Mouse (Mus musculus) 3134 (cell line): ENCODE results near the gene Erc1.
"Not testable (repeated sequence)": the region's sequence is repeated elsewhere in the genome, so short reads cannot be mapped to it uniquely, and the experiment has no call there.

ENCODE experiments used
- DNase-seq: peaks from one replicate; pipeline ENCODE4 v3.0.0-alpha.2; 2011; ENCODE audit warnings: low spot score; ENCODE audit not compliant: insufficient read length; ENCODE audit errors: extremely low read depth

Gene Erc1

DNA sequence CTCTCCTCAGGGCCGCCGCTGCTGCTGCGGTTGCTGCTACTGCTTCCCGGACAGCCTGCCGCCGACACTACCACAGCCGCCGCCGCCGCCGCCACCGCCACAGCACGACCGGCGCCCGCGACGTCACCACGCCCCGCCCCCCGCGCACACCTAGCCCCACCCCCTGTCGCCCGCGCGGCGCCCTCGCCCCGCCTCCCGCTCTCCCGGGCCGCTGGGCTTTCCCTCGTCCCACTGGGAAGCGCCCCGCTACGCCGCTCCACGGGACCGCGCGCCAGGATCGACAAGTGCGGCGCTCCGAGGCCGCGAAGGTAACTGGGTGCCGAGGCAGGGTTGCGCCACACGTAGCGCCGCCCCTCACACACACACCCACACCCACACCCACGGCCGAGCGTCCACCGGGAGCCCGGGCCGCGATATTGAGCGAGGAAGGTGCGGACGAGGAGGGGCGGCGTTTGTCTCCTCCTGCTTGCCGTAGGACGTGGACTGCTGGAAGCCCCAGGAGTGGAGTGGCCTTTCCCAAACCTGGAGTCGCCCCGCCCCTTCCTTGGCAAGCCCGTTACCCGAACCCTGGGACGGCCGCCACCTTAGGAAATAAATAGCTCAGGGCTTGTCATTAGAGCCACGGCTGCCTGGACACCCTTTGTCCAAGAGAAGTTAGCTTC is at the start of gene Erc1:
Gene Erc1 (minus strand): TSS at position 134 of the 662 bp plus-strand sequence.
- peak; percentile 96 for DNase-seq

DNA sequence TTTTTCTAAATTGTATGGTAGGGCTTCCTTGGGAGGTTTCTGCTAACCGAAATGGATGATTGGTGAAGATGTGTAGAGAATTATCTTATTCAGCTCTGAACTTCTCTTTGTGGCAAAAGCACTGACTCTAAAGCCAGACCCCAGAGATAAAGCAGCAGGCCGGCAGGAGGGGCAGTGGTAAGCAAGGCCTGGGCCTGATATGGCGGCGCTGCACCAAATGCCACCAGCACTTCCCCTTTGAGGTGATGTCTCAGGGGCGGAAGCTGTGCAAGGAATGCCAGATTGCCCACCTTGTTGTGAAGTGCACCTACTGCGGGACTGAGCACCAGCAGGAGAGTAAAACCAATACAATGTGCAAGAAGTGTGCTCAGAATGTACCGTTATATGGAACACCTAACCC is 44.7 kb upstream of the Erc1 start:
- no peak for DNase-seq

DNA sequence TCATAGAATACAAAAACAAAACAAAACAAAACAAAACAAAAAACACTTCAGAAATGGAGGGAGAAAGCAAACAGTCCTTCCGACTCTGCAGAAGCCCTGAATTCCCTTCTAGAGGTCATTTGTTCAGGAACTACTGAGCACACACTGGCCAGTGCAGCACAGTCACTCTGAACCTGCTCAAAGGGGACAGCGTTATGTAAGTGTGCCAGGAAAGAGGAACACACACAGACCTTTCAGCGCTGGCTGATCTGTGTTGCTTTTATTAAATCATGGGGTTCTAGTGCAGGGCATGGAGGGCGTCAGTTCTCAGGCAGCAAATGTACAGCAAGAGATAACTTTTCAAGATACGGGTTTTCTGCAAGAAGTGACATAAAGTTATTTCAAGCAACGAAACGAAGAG is 35.2 kb upstream of the Erc1 start:
- DNase-seq: no peak

DNA sequence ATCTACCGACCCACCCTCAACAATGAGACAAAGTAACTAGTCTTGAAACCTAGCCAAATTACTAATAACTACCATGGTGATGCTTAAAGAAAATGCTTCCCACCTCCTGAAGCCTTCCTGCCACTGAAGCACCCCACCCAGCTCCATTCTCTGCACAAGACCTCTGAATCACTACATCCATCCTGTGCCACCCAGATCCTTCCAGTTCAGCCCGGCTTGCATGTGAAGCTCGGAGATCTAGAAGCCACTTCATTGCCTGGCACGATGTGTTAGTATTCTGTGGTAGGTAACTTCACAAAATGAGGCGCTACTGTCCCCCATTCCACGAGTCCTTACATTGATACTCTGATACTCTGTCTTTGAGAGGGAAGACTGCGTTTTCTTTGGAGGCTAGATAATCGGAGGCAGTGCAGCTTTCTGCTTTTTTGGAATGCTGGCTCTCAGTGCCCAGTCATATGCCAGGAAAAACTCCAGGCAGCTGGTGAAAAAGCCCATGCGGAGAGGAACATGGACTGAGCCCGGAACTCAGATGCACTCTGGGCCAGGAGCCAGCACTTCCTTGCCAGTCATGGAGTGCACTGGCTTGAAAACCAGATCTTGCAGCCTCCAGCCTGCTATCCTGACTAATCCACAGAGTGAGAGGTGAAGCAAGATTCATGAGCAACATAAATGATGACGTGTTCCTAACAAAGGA is 16.5 kb upstream of the Erc1 start:
- peak; percentile 47 for DNase-seq

DNA sequence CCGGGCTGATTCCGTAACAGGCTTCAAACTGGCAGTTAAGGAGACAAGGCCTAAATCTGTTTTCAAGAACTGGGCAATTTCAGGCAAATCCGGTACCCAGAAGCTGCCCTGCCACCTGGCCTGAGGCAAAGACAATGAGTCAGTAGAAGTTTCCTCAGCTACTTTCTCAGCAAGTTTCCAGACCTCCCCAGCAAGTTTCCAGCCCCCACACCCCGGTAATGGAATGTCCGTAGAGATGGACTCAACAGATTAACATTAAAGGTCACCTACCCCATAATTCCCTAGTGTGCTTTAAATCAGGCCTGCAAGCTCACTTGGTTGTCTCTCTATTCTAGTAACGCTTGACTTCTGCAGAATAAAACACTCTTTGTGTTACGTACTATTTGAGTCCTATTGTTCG is 13.6 kb upstream of the Erc1 start:
- no peak for DNase-seq

DNA sequence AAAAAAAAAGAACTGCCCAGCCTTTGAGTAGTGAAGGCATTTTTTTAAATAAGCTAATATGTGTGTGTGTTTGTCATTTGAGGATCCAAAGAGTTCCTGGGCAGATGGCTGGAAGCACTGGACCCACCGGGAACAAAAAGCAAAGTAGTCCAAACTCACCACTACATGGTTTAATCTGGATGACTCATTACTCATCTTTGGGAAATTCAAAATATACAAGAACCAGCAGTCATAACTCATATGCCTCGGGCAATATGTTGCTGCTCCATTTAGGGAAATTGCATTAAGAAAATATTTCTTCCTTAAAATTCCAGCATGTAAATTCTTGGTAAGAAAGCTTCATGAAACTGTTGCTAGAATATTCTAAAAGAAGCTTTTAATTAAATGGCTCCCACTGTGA is 12.3 kb upstream of the Erc1 start:
- DNase-seq: no peak

DNA sequence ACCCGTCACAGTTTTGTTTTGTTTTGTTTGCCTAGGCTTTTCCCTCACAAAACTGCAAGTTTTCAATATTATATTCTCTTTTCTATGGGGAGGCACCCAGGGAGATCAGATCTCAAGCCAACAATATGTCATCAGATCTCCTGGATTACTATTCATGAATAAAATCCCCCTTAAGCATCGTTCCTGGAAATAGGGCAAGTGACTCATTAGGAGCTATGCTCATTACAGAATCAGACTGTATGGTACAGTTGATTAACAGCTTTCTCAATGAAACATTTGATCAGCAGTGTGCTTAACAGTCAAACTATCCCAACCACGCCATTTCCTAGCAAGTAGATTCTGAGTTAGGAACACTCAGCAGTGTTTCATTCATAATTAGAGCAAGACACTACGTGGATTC is 7.5 kb upstream of the Erc1 start:
- DNase-seq: no peak

DNA sequence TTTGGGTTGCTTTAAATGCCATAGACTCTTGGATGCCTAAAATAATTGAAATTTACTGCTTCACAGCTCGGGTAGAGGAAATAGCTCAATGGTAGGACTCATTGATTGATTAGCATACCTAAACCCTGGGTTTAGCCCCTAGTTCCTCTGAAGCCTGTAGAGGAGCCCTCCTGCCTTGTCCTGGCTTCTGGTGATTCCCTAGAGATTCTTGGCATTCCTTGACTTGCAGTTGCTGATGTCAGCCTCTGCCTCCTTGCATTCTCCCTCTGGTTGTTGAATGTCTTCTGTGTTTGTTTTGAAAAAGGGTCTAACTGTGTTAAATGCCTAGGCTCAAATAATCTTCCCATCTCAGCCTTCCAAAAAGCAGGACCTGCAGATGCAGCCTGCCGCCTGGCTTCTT is 6.2 kb upstream of the Erc1 start:
- no peak for DNase-seq

DNA sequence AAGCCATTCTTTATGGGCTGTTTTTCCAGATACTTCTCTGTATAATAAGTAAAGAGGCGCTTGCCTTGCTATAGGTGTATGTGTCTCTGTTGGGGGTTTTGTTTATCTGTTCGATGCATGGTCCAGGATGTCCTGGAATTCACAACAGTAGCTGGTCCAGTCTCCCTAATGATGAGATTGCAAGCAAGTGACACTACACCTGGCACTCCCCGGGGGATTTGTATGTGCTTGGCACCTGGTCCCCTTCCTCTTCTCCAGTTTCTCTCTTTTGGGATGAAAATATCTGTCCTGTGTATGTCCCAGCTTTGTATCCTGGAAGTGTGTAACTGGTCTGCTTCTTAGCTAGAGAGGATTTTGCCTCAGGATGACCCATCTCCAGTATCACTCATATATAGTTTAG is 1.9 kb upstream of the Erc1 start:
- no peak for DNase-seq

DNA sequence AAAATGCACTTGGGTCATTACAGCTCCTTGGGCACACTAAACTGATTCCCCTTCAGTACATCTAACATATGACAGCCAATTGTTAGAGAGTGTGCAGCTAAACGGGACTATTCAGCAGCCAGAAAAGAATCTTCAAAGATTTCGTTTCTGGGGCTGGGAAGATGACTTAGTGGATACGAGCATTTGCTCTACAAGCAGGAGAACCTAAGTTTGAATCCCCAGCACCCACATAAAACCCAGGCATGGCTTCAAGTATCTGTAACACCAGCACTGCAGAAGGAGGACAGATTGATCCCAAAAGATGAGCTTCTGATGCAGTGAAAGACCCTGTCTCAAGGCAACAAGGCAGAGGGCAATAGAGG is 1.4 kb upstream of the Erc1 start:
- DNase-seq: no peak

DNA sequence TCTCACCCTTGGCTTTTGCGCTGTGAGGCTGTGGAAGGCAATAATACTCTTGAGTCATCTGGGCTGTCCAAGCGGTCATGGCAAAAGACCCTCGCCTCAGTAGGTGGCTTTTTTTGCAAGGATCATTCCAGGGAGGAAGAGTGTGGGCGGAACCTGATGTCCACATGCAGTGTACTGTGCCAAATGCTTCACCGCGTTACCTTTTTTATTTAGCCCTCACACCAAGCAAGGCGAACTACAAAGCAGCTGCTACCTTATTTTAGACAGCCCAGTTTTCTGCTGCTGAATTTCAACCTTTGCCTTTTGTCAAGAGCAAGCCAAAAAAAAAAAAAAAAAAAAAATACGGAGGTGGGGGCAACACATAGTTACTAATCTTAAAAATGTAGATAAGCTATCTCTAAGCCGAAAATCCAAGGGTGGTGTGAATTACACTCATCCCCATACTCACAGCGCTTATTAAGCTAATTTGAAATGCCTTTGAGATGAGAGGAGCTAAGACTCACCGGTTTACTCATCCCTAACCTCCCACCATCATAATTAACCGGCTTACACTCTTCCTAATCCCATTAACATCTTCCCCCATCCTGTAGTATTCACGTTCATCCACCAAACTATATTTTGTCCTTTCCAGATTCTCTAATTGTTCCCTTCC is 855 bp upstream of the Erc1 start:
- DNase-seq: no peak

DNA sequence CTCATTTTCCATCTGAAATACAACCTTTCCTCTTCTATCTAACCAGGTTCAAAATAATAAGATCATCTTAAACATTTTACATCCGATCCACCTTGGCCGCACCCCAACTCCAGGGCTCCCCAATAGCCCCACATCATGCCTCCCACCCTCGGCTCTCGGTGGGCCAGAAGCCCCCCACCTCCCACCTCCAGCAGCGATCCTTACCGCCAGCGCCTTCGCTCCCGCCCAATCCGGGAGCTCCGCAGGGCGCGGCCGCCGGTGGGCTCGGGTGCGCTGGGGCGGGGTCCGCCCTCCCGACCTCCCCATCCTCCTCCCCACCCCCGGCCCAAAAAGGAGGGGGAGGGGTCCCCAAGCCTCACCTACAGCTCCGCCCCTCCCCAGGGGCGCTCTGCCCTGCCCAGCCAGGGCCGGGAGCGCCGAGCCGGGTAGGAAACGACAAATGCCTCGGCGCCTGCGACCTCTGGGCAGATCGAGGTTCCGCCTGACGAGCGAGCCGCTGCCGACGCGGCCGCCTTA is 391 bp downstream of the Erc1 start:
- no peak for DNase-seq

DNA sequence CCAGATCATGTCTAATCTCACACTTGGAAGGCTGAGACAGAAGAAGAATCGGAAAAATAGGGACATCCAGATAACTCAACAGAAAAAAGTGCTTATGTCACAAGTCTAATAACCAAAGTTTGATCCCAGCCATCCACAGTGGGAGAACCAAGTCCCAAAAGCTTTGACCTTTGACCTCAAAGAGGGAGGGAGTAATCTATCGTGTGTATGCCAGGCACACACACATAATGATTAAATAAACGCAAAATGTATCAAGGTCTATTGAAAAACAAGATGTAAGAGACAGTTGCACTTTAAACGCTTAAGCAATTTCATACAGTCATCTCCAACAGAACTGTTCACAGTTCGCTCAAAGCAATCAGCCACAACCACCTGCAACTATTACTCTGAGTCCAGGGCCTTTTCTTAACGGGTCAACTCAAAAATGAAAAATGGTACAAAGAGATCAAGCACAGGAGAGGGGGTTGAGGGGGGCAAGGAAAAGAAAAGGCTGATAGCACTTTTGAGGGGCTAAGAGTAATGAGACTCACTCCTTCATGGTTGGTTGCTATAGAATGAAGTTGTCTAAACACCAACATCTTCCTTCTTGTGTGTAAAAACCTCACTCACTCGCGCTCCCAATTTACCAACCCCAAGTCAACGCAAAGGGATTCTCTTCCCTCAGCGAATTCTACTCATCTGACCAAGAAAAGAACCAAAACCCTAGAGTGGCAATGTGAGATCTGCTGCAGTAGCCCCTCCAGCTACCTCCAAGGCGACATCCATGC is 1.0 kb downstream of the Erc1 start:
- no peak for DNase-seq

DNA sequence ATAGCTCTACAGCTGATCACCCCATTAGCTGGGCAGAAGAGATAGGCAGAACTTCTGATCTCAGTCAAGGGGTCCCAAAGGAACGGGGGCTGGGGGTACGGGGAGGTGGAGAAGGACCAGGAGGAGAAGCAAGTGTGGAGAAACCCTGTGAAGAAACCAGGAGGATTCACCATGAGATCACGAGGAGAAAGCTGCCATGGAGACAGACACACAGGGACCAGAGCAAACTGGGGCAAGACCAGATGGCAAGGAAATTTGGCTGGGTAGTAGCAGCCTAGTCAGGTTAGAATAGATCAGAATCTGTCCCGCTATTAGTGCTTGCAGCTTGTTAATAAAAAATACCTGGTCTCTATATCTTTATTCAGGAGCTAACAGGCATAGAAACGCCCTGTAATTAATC is 18.0 kb downstream of the Erc1 start:
- no peak for DNase-seq

DNA sequence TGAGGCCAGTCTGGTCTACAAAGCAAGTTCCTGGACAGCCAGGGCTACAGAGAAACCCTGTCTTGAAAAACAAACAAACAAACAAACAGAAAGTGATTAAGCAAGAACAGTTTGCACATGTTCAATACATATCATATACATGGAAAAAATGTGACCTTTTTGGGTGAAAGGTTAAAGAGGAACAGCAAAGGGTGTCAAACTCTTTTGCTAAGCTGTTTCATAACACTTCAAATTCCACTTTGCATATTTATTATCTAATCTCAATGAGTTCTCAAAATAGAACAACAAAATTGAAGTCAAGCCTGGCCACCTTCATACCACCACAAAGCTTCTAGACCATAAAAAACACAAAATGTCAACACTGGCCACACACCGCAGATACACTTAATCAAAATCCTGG is 19.8 kb downstream of the Erc1 start:
- DNase-seq: no peak

DNA sequence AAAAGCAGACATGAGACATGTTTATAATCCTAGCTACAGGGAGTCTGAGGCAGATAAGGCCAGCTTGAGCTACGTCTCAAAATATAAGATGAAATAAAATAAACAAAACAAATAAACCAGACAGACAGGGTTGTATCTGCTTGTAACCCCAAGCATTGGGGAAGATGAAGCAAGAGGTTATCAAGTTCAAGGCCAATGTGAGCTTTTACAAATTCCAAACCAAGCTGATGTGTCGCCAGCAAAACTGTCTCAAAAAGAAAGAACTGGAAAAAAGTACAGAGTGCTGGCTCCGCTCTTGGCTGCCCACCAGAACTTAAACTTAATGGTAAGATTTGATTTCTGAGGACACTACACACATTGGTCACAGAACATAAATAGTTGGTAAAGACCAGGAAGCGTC is 21.3 kb downstream of the Erc1 start:
- no peak for DNase-seq

DNA sequence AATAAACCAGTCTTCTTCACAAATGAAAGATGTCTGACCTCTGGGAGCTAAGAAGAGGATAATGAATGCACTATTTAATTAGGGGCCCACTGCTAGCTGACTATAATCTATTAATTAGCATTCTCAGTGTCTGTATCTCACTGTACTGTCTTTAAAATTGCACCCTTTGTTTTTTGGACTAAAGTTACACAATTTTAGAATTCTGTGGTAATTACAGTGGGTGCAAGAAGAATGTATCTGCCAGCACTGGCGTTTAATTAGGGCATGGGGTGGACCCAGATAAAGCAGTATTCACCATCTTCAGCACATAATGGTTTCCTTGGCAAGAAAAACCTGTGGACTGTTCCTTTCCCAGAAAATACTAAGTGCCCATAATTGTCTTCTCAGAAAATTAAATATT is 25.8 kb downstream of the Erc1 start:
- no peak for DNase-seq

DNA sequence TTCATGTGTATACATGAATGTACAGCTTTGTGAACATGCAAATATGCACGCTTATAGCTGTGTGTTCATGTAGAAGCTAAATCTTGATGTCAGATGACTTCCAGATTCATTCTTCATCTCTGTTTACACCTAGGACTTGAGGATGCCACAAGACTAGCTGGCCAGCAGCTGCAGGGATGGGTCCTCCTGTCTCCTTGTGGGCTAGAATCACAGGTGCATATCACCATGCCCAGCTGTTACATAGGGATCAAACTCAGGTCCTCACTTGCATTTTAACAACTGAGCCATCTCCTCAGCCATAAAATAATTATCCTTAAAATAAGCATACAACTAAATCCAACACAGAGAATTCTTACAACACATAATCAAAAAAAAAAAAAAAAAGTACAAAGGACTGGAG is 26.8 kb downstream of the Erc1 start:
- DNase-seq: no peak

DNA sequence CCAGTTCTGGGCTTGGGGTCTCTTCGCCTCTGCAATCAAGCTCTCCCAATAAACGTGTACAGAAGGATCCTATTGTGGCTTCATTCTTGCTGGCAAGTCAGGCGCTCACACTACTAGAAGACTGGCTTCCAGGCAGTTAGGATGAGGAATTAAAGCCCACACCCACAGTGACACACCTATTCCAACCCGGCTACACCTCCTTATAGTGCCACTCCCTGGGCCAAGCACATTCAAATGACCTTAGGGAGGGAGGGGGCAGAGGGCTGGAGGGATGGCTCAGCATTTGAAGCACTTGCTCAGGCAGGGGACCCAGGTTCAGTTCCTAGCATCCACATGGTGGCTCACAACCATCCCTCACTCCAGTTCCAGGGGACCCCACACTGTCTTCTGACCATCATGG is 29.4 kb downstream of the Erc1 start:
- DNase-seq: no peak

DNA sequence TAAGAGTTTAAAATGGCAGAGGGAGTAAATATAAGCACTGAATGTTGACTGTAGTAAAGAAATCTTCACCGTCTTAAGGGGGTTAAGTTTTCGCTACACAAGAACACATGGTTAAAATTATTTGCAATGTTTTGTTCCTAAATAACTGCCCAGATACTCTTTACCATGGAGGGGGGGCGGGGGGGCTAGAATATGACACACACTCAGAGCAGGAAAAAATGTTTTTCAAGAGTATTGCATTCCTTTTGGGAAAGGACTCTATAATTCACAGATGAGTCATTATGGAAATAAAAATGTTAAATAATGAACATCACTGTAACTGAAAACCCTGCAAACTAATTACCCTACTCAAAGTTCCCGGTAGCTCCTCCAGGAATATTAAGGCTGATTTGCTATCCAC is 32.5 kb downstream of the Erc1 start:
- no peak for DNase-seq

DNA sequence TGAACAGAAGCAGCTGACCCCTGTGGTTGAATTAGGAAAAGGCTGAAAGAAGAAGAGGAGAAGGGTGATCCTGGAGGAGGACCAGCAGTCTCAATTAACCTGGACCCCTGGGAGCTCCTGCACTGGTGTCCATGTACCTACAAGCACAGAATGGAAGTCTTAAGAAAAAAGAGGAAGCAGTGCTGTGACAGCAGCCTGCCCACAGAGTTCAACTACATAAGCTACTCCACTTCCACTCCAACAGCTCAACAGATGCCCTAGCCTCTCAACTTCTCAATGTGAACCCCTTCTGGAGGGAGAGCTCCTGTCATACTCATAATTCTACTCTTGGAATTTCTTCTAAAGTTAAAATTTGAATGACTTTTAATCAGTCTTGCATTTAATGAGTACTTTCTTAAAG is 34.9 kb downstream of the Erc1 start:
- DNase-seq: not testable (repeated sequence)
